Mouse (Mus musculus) megakaryocyte-erythroid progenitor cell, adult 5-6 weeks (primary cell): ENCODE measurements at regions not wholly inside any gene's neighbourhood (a gene's known extent, or its start where the extent isn't known, plus 50 kb on each side); places are given as distances from the start of the nearest gene placed in this dataset.

Experiments
- ATAC-seq: replicated peaks from 2 replicates; pipeline ENCODE4 v1.8.0; 2016; ENCODE audit warnings: mild to moderate bottlenecking, inconsistent platforms; ENCODE audit not compliant: severe bottlenecking, poor library complexity, low FRiP score, low TSS enrichment

DNA sequence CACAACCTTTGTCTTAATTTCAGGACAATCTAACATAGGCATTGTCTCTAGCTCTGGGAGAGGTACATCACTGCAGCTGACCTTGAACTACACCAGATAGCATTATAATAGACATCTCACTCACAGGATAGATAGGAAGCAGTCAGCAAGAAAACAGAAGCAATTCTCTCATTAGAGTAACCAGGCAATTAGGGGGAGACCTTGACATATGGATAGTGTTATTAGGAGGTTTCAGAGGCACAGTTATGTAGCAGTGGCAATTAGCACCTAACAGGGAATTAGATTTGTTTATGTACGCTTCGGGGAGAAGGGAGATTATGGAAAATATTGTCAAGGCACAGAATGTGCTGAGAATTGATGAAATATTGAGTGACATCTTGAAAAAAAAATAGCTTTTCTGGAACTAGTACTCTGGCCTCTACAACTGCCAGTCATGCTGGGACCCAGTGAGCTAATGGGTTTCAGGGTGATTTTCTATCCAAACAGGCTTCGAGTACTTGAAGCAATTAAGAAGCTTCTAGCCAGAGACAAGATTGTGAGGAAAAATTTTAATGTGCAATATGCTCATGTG, 216.8 kb upstream of the Aco1 start:
- ATAC-seq, result no peak

GRCm38 (mm10) chr4:39926594-39926993, 216.3 kb upstream of the Aco1 start:
- no peak for ATAC-seq

DNA sequence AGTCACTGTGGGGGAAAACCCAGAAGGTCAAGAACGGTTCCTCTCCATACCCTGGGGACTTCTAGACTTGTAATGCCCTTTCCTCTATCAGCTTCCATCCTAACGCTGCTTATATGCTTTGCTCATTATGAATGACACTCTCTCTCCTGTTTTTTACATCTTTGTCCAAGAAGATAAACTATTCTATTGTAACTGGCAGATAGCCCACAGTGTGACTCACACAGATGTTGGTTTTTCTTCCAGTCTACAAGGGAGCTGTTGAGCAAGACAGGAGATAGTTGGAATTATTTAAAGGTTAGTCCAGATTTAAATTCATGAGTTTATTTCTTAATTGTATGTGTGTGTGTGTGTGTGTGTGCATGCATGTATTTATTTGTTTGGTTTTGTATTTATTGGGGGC, 214.4 kb upstream of the Aco1 start:
- ATAC-seq, result no peak

- no peak for ATAC-seq
Measured at GRCm38 (mm10) chr4:39934025-39934708, 208.7 kb upstream of the Aco1 start.

DNA sequence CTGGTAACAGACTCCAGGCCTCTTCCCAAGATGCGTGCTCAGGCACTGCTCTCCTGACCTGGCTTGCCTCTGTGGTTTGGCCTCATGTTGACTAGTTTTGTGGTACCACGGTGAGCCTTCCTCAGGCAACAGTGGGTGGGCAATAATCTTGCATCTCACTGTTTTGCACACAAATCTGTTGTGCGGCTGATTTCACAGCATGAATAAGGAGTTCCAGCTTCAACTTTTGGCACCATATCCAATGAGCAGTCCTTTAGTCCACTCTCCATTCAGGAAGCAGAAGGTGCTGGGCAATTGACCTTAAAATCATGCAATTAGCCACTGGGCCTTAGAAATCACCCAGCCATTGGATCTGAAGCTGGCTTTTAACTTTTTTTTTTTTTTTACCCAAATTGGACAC, 184.2 kb upstream of the Aco1 start:
- no peak for ATAC-seq

- ATAC-seq, result no peak
Measured at GRCm38 (mm10) chr4:39967938-39968337, 174.9 kb upstream of the Aco1 start.

DNA sequence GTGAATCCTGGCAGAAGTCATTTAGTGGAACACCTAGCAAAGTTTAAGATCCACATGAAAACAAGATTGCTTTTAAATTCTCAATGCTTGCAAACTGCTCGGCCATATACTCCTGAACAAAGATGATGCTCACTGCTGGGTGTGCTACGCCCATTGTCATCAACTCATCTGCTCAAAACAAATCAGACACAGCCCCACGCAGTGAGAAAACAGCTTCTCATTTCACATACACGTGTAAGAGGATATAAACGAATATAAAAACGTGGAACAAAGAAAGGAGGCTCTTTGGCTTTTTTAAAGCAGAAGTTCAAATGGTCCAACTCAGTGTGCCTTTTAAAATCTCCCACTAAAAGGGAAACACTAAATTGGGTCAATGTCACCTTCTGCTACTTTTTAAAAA, 151.5 kb upstream of the Aco1 start:
- no peak for ATAC-seq

DNA sequence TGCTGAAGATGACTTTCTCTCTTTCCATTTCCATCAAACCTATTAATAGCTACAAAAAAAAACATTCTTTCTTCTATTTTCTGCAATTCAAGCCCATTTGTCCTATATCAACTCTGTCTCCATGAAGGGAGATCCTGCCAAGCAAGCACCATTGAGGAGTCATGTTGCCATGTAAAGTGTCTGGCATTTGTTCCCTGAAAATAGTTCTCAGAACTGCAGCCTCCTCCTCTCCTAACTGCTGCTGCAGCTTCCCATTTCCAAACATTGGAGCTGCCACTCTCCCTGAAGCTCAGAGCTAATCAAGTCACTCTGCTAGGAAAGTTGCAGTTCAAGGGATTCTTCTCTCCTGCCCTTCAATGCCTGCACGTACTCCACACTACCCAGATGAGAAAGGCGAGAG, 151.0 kb upstream of the Aco1 start:
- no peak for ATAC-seq

DNA sequence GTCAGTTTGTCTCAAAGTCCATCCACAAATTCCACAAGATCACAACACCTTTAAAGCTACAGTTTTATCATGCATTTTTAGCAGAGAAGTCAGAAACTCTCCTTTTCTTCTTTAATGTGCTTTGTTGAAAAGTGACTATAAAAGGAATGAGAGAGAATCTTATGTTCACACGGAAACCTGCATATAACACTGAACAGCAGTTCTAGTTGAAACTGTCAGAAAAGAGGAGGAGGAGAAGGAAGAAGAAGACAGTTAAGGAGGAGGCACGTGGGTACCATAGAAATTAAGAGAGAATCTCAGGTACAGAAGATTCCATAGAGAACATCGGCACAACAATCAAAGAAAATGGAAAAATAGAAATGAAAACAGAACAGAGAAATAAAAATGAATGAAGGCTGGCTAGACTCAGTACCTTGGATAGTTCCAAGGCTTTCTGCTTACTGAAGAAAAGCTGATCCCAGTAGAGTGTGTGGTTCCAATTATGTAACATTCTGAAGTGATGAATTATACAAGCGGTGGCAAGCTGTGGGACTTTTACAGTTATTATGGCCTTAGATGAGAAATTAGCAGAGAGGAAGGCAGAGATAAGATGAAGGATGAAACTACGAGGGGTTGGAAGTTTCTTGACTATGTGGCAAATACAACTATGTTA, 144.0 kb upstream of the Aco1 start:
- no peak for ATAC-seq

- peak; percentile 55; the same call in 1 of the 2 replicates for ATAC-seq
Measured at GRCm38 (mm10) chr4:40014666-40015065, 128.2 kb upstream of the Aco1 start.

- no peak for ATAC-seq
Measured at GRCm38 (mm10) chr4:40016856-40017255, 126.0 kb upstream of the Aco1 start.

DNA sequence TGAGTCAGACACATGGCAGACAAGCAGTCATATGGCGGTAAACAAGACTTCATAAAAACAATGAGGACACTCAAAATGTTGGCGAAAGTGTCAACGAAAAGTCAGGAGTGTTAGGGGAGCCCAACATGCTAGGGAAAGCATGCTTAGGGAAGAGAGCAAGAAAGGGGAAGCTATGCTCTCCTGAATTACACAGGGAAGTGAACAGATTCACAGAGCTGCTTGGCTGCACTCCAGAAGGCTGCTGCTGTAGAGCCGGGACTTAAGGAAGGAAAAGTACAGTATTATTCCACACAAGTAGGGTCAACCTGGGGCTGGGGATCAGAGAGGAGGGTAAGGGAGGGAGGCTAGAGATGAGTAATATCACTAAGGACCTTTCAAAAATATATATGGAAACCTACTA, 124.7 kb upstream of the Aco1 start:
- no peak for ATAC-seq

DNA sequence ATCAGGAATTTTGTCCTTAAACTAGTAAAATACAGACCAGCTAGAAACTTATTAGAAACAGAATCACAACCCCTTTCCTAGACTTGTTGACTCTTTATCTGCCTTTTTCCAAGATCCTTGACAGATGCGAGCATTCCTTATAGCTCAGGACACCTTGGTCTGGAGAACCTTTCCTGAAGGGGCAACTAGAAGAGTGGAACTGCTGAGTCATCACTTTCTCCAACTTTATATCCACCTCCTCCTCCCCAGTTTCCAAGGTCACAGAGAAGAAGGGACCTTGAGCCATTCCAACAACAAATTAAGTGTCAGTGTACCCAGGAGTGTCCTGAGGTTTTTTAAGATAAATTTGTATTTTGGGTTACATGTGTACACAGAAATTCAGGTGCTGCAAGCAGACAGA, 111.5 kb upstream of the Aco1 start:
- no peak for ATAC-seq

DNA sequence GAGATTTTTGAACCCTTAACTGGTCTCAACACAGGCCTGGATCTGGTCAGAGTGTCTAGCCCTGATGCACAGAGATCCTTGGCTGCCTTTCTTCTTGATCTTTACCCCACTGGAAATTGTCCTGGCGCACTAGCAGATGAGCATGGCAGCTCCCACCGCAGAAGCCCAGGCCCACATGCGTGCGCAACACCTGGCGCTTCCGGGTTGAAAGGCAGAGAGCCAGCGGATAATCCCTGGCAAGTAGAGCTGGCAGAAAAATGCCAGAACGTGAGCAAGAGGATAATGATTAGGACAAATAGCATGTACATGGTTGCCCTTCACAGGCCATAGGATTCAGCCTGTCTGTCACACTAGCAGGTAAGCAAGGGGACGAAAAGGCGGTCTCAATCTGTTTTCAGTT, 95.0 kb upstream of the Aco1 start:
- no peak for ATAC-seq

DNA sequence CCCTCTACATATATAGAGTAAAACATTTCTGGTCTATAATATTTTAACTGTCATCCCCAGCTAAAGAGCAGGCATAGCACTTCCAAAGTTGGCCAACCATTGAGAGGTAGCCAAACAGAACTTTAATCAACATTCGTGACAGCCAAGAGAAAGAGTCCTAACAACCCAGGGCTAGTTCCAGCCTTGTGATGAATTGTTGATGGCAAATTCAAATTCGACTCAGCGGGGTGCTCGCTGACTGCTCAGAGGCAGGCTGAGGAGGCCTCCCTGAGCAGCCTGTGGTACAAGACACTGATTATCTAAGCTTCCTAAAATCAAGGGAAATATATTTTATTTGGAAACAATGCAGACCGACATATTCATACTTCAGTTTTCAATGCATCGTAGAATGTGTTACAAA, 93.8 kb upstream of the Aco1 start:
- ATAC-seq, result no peak

- no peak for ATAC-seq
Measured at GRCm38 (mm10) chr4:40051848-40052247, 91.0 kb upstream of the Aco1 start.

GRCm38 (mm10) chr4:40053391-40053790, 89.5 kb upstream of the Aco1 start:
- no peak for ATAC-seq

- no peak for ATAC-seq
Measured at GRCm38 (mm10) chr4:40063751-40064456, 79.0 kb upstream of the Aco1 start.

GRCm38 (mm10) chr4:40064457-40064836, 78.4 kb upstream of the Aco1 start:
- no peak for ATAC-seq

GRCm38 (mm10) chr4:40070959-40071634, 71.8 kb upstream of the Aco1 start:
- ATAC-seq, result no peak
